In the genomic region with DNA sequence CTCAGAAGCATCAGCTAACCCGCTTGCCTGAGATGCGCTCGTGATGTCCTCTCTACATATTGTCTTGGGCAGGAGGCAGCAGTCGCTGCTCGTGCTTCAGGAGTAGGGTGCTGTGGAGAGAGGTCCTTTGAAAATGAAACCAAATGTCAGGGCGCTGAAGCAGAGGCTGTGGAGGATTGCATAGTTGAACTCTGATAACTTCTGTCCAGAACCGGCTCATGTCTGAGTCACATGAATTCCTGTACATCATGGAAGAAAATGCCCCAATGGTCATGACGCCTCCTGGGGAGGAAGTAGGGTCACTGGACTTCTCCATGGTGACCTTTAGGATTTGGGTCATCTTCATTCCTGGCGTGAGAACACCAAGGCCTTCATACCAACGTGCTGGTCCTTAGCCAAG, we compare ENCODE assay signal across 16 mouse cellular contexts. TPM values are rescaled to one million over a fixed set of nuclear protein-coding genes. Genes with fewer than 3 reads are reported as not detected.
DNase-seq lines count a peak whose midpoint lies in the region; ATAC-seq and TF ChIP-seq lines count a peak whose summit lies in the region.
"Had no signal": no experiment of that assay in that cellular context is flagged by ENCODE, and none has a peak within 500 bp of the region (broad histone marks: within the 10 kb centered on the region; RNA-seq: fewer than 3 reads in every experiment).

No protein-coding gene starts in this region.

- H3ac ChIP-seq in myocyte (ENCODE audit: control insufficient read depth, insufficient read length) = no peak overlapping the region

- WGBS in kidney, embryonic 14.5 days = 91% methylated on average over 10 of the region's 10 CpGs
- WGBS in midbrain, embryonic 11.5 days = 94% methylated on average over 10 of the region's 10 CpGs
- WGBS in midbrain, embryonic 16.5 days = 94% methylated on average over 10 of the region's 10 CpGs

- intact Hi-C loops in heart, postnatal 36 days (cut with DNase I) = no loop called here

- ATAC-seq in kidney, embryonic 14.5 days (ENCODE audit: low FRiP score, low TSS enrichment) = no peak
- no peak for ATAC-seq in midbrain, embryonic 11.5 days (ENCODE audit: low FRiP score)
- no peak for ATAC-seq in midbrain, embryonic 16.5 days

- H3K4me2 ChIP-seq in kidney, embryonic 14.5 days (replicated peaks; ENCODE audit: low read depth, low read length) = no peak overlapping the region
- no peak overlapping the region for H3K4me2 ChIP-seq in midbrain, embryonic 11.5 days
- H3K4me2 ChIP-seq in midbrain, embryonic 16.5 days (ENCODE audit: low read length) = no peak overlapping the region
- H3K4me2 ChIP-seq in myocyte (ENCODE audit: low read depth) = peak overlapping the region; percentile 41
- H3K4me2 ChIP-seq: embryonic facial prominence, embryonic 13.5 days had no signal

- no peak overlapping the region for H3K9ac ChIP-seq in kidney, embryonic 14.5 days (ENCODE audit: low read depth, low read length)
- H3K9ac ChIP-seq in midbrain, embryonic 11.5 days (ENCODE audit: low read length) = no peak overlapping the region
- H3K9ac ChIP-seq in midbrain, embryonic 16.5 days (ENCODE audit: low read depth, low read length) = no peak overlapping the region
- H3K9ac ChIP-seq: embryonic facial prominence, embryonic 13.5 days had no signal

- no peaks in the 10 kb centered on the region for H3K4me1 ChIP-seq in kidney, embryonic 14.5 days (ENCODE audit: control insufficient read depth, insufficient read depth, low read length)
- H3K4me1 ChIP-seq in midbrain, embryonic 11.5 days (ENCODE audit: control insufficient read depth, insufficient read depth, low read length) = no peaks in the 10 kb centered on the region
- no peaks in the 10 kb centered on the region for H3K4me1 ChIP-seq in midbrain, embryonic 16.5 days (ENCODE audit: control insufficient read depth, insufficient read depth, low read length)

- peak; percentile 32 for DNase-seq in kidney, adult 11 months
- DNase-seq in midbrain, embryonic 11.5 days (ENCODE audit: low spot score, missing footprints) = peak; percentile 62
- peak; percentile 54 for DNase-seq in adrenal gland, postnatal 10 days
- DNase-seq in urinary bladder, postnatal 36 days (ENCODE audit: low spot score in 2 of 2) = no peak
- no peak for DNase-seq in heart, postnatal 36 days
- DNase-seq: cerebellum, adult 11 months; gastrocnemius, postnatal 14 days; heart, postnatal 4 days; lung, postnatal 10 days had no signal

- H3K79me2 ChIP-seq in myocyte (ENCODE audit: control insufficient read depth, insufficient read depth) = no peaks in the 10 kb centered on the region

- no peaks in the 10 kb centered on the region for H3K27me3 ChIP-seq in kidney, embryonic 14.5 days (ENCODE audit: control insufficient read depth, insufficient read depth, low read length)
- H3K27me3 ChIP-seq in midbrain, embryonic 11.5 days (ENCODE audit: control insufficient read depth, insufficient read depth, low read length) = no peaks in the 10 kb centered on the region
- H3K27me3 ChIP-seq in midbrain, embryonic 16.5 days (ENCODE audit: control insufficient read depth, insufficient read depth, low read depth, low read length) = no peaks in the 10 kb centered on the region
- peaks cover 23% of the 10 kb centered on the region for H3K27me3 ChIP-seq in myocyte (ENCODE audit: control insufficient read depth, insufficient read depth, insufficient read length)
- H3K27me3 ChIP-seq: embryonic facial prominence, embryonic 13.5 days had no signal

- H3K27ac ChIP-seq in kidney, embryonic 14.5 days (ENCODE audit: low read depth, low read length) = no peak overlapping the region
- H3K27ac ChIP-seq in midbrain, embryonic 11.5 days (ENCODE audit: low read depth, low read length) = no peak overlapping the region
- H3K27ac ChIP-seq in midbrain, embryonic 16.5 days (ENCODE audit: low read length) = no peak overlapping the region
- H3K27ac ChIP-seq: embryonic facial prominence, embryonic 13.5 days; heart, embryonic 10.5 days; layer of hippocampus, adult 2 months had no signal

- H3K36me3 ChIP-seq in kidney, embryonic 14.5 days (ENCODE audit: control insufficient read depth, insufficient read depth, low read length) = peaks cover 62% of the 10 kb centered on the region
- H3K36me3 ChIP-seq in midbrain, embryonic 11.5 days (ENCODE audit: control insufficient read depth, insufficient read depth, low read length) = no peaks in the 10 kb centered on the region
- no peaks in the 10 kb centered on the region for H3K36me3 ChIP-seq in midbrain, embryonic 16.5 days (ENCODE audit: control insufficient read depth, insufficient read depth, low read length)
- no peaks in the 10 kb centered on the region for H3K36me3 ChIP-seq in myocyte (ENCODE audit: control insufficient read depth, insufficient read depth)

- no peak for TF ChIP-seq POLR2A in myocyte (IDR thresholded peaks at IDR 0.05; ENCODE audit: insufficient read length, low read depth)

- no peak overlapping the region for H3K4me3 ChIP-seq in kidney, embryonic 14.5 days (ENCODE audit: low read length)
- no peak overlapping the region for H3K4me3 ChIP-seq in midbrain, embryonic 11.5 days (ENCODE audit: low read depth, low read length)
- H3K4me3 ChIP-seq in midbrain, embryonic 16.5 days (ENCODE audit: low read depth, low read length) = no peak overlapping the region
- no peak overlapping the region for H3K4me3 ChIP-seq in myocyte
- H3K4me3 ChIP-seq: embryonic facial prominence, embryonic 13.5 days; heart, embryonic 10.5 days; layer of hippocampus, adult 2 months; megakaryocyte, embryonic 14.5 days had no signal

- H3K9me3 ChIP-seq in kidney, embryonic 14.5 days (ENCODE audit: control insufficient read depth, low read length) = no peaks in the 10 kb centered on the region
- H3K9me3 ChIP-seq in midbrain, embryonic 11.5 days (ENCODE audit: control insufficient read depth, low read length) = no peaks in the 10 kb centered on the region
- no peaks in the 10 kb centered on the region; the same call in 1 of the 2 replicates for H3K9me3 ChIP-seq in midbrain, embryonic 16.5 days (replicated peaks; ENCODE audit: control insufficient read depth, low read length, poor library complexity, severe bottlenecking)
- H3K9me3 ChIP-seq: embryonic facial prominence, embryonic 13.5 days; heart, embryonic 10.5 days had no signal

TF ChIP-seq in myocyte, 11 proteins besides CTCF, POLR2A, EP300 and RAD21:
- TF ChIP-seq TCF3 (IDR thresholded peaks at IDR 0.05; ENCODE audit: insufficient read length, low read depth) = no peak
- no peak for TF ChIP-seq REST (IDR thresholded peaks at IDR 0.05; ENCODE audit: insufficient read depth, insufficient read length)
- no peak for TF ChIP-seq MAX (IDR thresholded peaks at IDR 0.05; ENCODE audit: low read depth)
- TF ChIP-seq CEBPB (IDR thresholded peaks at IDR 0.05; ENCODE audit: insufficient read depth, poor library complexity, severe bottlenecking) = no peak
- TF ChIP-seq E2F4 (IDR thresholded peaks at IDR 0.05; ENCODE audit: insufficient read depth) = no peak
- no peak for TF ChIP-seq SRF (IDR thresholded peaks at IDR 0.05; ENCODE audit: control insufficient read depth, insufficient read length, low read depth)
- TF ChIP-seq MYOG (IDR thresholded peaks at IDR 0.05; ENCODE audit: control insufficient read depth in 1 of 3, insufficient read depth in 1 of 3, insufficient read length in 2 of 3, low read depth in 2 of 3) = no peak
- TF ChIP-seq MYOD1 (IDR thresholded peaks at IDR 0.05; ENCODE audit: control insufficient read depth in 1 of 3, insufficient read length in 2 of 3, low read depth in 2 of 3) = no peak
- no peak for TF ChIP-seq TCF12 (IDR thresholded peaks at IDR 0.05; ENCODE audit: insufficient read depth, poor library complexity, severe bottlenecking)
- no peak for TF ChIP-seq USF1 (IDR thresholded peaks at IDR 0.05; ENCODE audit: low read depth)
- no peak for TF ChIP-seq POLR2AphosphoS2 (IDR thresholded peaks at IDR 0.05; ENCODE audit: insufficient read length, low read depth)

RNA-seq across cellular contexts. Expression of a gene that starts 56.0 kb away (rescaled TPM):
- 16.6 and 31.9 TPM in 2 replicates for polyA plus RNA-seq in kidney, embryonic 14.5 days (2014; fragmentation: Nextera tagmentation; extraction: Ambion mirVana)
- polyA plus RNA-seq in midbrain, embryonic 11.5 days (2014; fragmentation: Nextera tagmentation; extraction: Ambion mirVana) = 4.0 and 5.4 TPM in 2 replicates
- 0.97 and 1.0 TPM in 2 replicates for polyA plus RNA-seq in midbrain, embryonic 16.5 days (2015; fragmentation: Nextera tagmentation; extraction: Ambion mirVana)
- 10 to 100 TPM; 41.6 to 56.8 TPM for total RNA-seq in adrenal gland, postnatal 10 days (2021)
- polyA plus RNA-seq in myocyte (2012; fragmentation: generic; extraction: Trizol) = 0.14 TPM
- 10 to 100 TPM; 49.5 to 60.2 TPM for total RNA-seq in heart, postnatal 36 days (2021)

Comparison
In these comparisons a context has a peak if more than half of its experiments do, and no peak if none do; other contexts are left out.
1. DNase-seq: peak in kidney, adult 11 months (single experiment), midbrain, embryonic 11.5 days (single experiment) and adrenal gland, postnatal 10 days (single experiment); none in urinary bladder, postnatal 36 days (0 of 2) and heart, postnatal 36 days (0 of 2).